ENCODE assay signal across 14 mouse cellular contexts in genomic region chr11:32889248-32889647, GRCm38 (mm10).
A peak's percentile ranks its signal among the peaks of the same experiment; 100 is the strongest.
DNase-seq lines count a peak whose midpoint lies in the region; ATAC-seq lines count a peak whose summit lies in the region.
"Had no signal": no experiment of that assay in that cellular context is flagged by ENCODE, and none has a peak within 500 bp of the region (broad histone marks: within the 10 kb centered on the region; RNA-seq: fewer than 3 reads in every experiment).

No protein-coding gene starts in this region.

- no peak overlapping the region for H3K9ac ChIP-seq in limb, embryonic 11.5 days (ENCODE audit: low read length)
- H3K9ac ChIP-seq: forebrain, embryonic 12.5 days; liver, embryonic 14.5 days; neural tube, embryonic 13.5 days had no signal

- H3K4me1 ChIP-seq in limb, embryonic 11.5 days (ENCODE audit: control insufficient read depth, insufficient read depth, low read length), result peaks cover 3% of the 10 kb centered on the region; the same call in 1 of the 2 replicates
- H3K4me1 ChIP-seq: forebrain, embryonic 12.5 days; midbrain, embryonic 10.5 days had no signal

- 23% methylated on average over 7 of the region's 7 CpGs for WGBS in limb, embryonic 11.5 days

- ATAC-seq in limb, embryonic 11.5 days (ENCODE audit: insufficient number of reproducible peaks, low FRiP score, low TSS enrichment, low read depth), result no peak
- ATAC-seq: hindbrain, embryonic 16.5 days had no signal

- H3K27me3 ChIP-seq in limb, embryonic 11.5 days (ENCODE audit: control insufficient read depth, insufficient read depth, low read length), result no peaks in the 10 kb centered on the region
- H3K27me3 ChIP-seq: forebrain, embryonic 12.5 days; neural tube, embryonic 13.5 days had no signal

- DNase-seq in embryo, embryonic 10 days (ENCODE audit: low spot score), result peak; percentile 58
- DNase-seq in embryo, embryonic 9.5 days (ENCODE audit: extremely low spot score), result no peak
- DNase-seq in lung, postnatal 10 days, result peak; percentile 41
- DNase-seq in lung, postnatal 14 days, result no peak
- peak; percentile 52 for DNase-seq in adrenal gland, adult 2 months
- DNase-seq in limb, embryonic 11.5 days (ENCODE audit: low spot score), result peak; percentile 65
- no peak for DNase-seq in left cerebral cortex, adult 11 months (ENCODE audit: low spot score)
- DNase-seq in urinary bladder, postnatal 25 days (ENCODE audit: low spot score), result no peak
- DNase-seq: cerebellum, postnatal 36 days had no signal

- H3K27ac ChIP-seq in limb, embryonic 11.5 days (replicated peaks; ENCODE audit: low read depth, low read length), result no peak overlapping the region
- H3K27ac ChIP-seq: forebrain, embryonic 12.5 days; liver, embryonic 14.5 days; midbrain, embryonic 10.5 days; neural tube, embryonic 13.5 days had no signal

- H3K4me2 ChIP-seq in limb, embryonic 11.5 days (ENCODE audit: low read depth, severe bottlenecking), result no peak overlapping the region
- H3K4me2 ChIP-seq: forebrain, embryonic 12.5 days; neural tube, embryonic 13.5 days had no signal

- H3K4me3 ChIP-seq in limb, embryonic 11.5 days (ENCODE audit: low read depth, low read length), result no peak overlapping the region
- H3K4me3 ChIP-seq: forebrain, embryonic 12.5 days; midbrain, embryonic 10.5 days; neural tube, embryonic 13.5 days had no signal

- no peaks in the 10 kb centered on the region for H3K9me3 ChIP-seq in limb, embryonic 11.5 days (ENCODE audit: control insufficient read depth, low read length)
- H3K9me3 ChIP-seq: forebrain, embryonic 12.5 days; midbrain, embryonic 10.5 days; neural tube, embryonic 13.5 days had no signal

- H3K36me3 ChIP-seq in limb, embryonic 11.5 days (ENCODE audit: control insufficient read depth, insufficient read depth, low read length), result no peaks in the 10 kb centered on the region
- H3K36me3 ChIP-seq: forebrain, embryonic 12.5 days; midbrain, embryonic 10.5 days; neural tube, embryonic 13.5 days had no signal

Comparison
In these comparisons a context has a peak if more than half of its experiments do, and no peak if none do; other contexts are left out.
1. DNase-seq: peak in embryo, embryonic 10 days (single experiment), lung, postnatal 10 days (single experiment), adrenal gland, adult 2 months (single experiment) and limb, embryonic 11.5 days (single experiment); none in embryo, embryonic 9.5 days (single experiment), lung, postnatal 14 days (single experiment), left cerebral cortex, adult 11 months (single experiment) and urinary bladder, postnatal 25 days (single experiment).